Mouse (Mus musculus): ENCODE measurements at regions not wholly inside any gene's neighbourhood (a gene's known extent, or its start where the extent isn't known, plus 50 kb on each side); places are given as distances from the start of the nearest gene placed in this dataset.

GRCm38 (mm10) chr2:21275315-21275714 is 69.8 kb downstream of the Thnsl1 start:
- TF ChIP-seq CTCF (IDR thresholded peaks at IDR 0.05; ENCODE audit: low read depth) (no peak), EP300 (optimal IDR thresholded peaks at IDR 0.05) (no peak)
